Mouse (Mus musculus): ENCODE measurements around the gene Gm42420.
A peak's percentile ranks its signal among the peaks of the same experiment; 100 is the strongest.

The Gm42420 gene

GRCm38 (mm10) chr6:39585517-39585916 is at the start of gene Gm42420:
Gene Gm42420 (plus strand): TSS chr6:39585753.
- no peak for DNase-seq (ENCODE audit: low spot score in 2 of 2)

- DNase-seq (ENCODE audit: low spot score in 2 of 2), result no peak
Measured at GRCm38 (mm10) chr6:39536621-39537020, 48.9 kb upstream of the Gm42420 start.

DNA sequence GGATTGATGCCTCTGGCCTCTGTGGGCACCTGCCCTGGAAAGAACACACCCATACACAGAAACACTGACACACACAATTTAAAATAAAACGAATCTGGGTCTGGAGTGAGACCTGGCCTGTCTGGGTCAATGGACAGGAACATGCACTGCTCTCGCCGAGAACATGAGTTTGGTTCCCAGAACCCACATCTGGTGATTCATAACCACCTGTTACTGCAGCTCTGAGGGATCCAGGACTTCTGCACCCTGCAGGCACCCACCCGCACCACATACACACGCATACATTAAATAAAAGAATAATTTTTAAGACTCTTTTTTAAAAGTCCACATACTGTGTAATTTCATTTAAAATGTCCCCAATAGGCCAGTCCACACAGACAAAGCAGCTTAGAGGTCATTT is 48.3 kb upstream of the Gm42420 start:
- DNase-seq (ENCODE audit: low spot score in 2 of 2), result no peak

GRCm38 (mm10) chr6:39538227-39538626 is 47.3 kb upstream of the Gm42420 start:
- DNase-seq (ENCODE audit: low spot score in 2 of 2), result no peak

DNA sequence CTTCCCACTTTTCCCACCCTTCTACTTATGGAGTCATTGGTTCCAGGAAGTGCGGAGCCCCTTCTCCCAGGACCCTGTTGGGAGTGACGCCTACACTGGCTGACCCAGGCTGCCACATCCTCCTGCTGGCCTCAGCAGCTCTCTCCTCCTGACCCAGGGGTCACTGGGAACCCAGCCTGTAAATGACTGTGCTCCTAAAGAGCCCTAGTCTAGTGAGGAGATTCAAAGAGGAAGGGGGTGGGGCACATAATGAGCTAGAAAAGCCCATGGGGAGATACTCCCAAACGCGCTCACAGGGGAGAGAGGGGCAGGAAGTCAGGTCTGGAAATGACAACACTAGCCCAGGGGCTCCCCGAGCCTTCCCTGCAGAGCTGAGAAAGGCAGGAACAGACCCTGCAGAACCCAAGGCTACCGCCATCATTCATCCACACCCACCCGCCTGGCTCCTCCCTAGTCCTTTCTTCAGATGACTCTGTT is 45.8 kb upstream of the Gm42420 start:
- DNase-seq (ENCODE audit: low spot score in 2 of 2), result no peak

- no peak for DNase-seq (ENCODE audit: low spot score in 2 of 2)
Measured at GRCm38 (mm10) chr6:39540563-39540962, 45.0 kb upstream of the Gm42420 start.

DNA sequence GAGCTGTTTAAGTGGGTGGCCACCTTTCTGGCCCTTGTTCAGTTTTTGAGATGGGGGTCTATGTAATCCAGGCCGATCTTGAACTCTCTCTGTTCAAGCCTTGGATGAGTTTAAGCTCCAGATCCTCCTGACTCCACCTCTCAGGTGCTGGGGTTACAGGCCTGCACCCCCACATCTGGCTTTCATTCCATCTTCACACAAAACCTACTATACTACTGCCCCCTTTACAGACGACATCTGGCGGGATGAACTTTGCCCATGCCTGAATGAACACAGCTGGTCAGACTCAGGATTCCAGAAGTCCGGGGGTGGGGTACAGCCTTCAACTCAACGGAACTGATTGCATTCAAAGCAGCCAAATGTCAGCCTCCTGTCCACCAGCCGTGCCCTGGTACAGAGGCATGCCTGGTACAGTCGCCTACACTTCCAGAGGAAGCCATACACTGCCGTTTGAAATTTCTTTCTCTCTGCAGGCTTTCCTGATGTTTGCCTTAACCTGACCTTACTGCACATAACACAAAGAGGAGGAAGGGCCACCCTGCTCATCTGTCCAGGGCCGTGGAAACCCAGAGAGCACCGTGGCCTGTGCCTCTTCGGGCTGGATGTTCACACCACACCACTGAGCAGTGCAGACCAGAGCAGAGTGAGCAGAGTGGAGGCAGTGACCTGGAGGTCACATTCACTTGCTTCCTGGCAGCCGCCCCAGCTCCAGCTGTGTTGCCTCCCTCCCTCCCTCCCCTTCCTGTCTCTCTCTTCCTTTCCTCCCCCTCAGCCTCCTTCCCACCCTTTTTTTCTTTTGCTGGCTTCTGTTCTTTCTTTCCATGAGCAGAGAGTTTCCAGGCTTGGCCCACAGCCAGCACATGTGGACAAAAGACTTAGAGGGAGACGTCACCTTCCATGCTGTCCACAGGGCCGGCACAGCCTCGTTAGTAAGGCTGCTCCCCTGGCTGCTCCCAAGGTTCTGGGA is 42.6 kb upstream of the Gm42420 start:
- peak; percentile 72 to 87 for DNase-seq (ENCODE audit: low spot score in 2 of 2)

GRCm38 (mm10) chr6:39543769-39544420 is 41.7 kb upstream of the Gm42420 start:
- no peak for DNase-seq (ENCODE audit: low spot score in 2 of 2)

DNA sequence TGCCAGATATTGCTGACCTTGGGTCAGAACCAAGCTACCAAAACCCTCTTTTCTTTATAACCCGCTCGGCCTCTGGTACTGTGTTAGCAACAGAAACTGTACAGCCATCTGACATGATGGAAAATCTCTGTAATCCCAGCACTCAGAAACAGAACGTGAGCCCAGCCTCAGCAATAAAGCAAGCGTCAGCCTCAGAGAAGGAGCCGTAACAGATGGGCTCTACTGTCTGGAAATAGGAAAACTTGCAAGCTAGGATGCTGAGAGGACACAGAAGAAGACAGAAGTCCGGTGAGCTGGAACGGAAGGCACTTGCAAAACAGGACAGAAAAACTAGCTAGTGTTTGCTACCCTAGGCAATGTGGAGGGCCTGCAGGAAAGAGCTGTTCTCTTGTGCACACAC is 40.1 kb upstream of the Gm42420 start:
- no peak for DNase-seq (ENCODE audit: low spot score in 2 of 2)

DNA sequence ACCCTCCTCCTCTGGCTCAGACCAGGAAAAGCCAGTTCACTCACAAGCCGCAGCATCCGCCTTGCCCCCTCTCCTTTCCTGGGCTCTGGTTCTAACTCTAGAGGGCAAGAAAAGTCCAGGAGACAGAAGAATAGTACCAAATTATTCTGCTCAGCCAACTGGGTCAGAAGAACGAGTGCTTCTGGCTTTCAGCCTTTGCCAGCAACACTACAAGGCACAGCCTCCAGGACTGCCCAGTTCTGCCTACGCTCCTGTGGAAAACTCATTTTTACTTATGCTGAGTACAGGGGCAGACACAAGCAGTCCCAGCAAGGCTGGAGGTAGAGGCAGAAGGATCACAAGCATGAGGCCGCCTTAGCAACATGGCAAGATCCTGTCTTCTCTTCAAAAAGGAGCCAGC is 37.5 kb upstream of the Gm42420 start:
- DNase-seq (ENCODE audit: low spot score in 2 of 2), result no peak

DNA sequence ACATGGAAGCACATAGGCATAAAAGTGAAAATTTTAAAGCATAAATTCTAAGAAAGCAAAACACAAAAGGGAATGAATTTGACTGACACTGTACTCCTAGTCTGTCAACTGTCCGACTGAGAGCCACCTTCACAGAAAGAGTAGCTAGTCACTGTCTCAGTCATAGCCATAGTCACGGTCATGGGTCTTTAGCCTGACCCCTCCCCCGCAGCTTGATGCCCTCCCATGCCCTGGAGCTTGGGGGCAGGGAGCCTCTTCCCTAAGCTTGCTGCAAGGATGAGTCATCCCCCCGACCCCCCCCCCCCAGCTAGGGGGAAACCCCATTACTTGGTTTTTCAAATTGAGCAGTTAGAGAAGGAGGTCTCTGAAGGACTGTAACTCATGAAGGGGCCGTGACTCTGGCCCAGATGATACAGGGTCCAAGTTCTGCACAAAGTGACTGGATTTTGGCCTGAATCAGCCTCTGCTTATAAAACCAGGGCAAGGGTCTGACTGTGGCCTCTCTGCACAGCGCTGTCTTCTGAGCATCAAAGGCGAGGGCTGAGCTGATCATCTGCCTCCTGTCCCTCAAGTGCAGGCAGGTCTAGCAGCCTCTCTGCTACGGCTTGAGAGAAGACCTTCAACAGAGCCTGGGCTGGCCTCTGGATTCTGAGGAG is 33.4 kb upstream of the Gm42420 start:
- no peak for DNase-seq (ENCODE audit: low spot score in 2 of 2)

- DNase-seq (ENCODE audit: low spot score in 2 of 2), result no peak
Measured at GRCm38 (mm10) chr6:39554888-39555647, 30.5 kb upstream of the Gm42420 start.

- DNase-seq (ENCODE audit: low spot score in 2 of 2), result no peak
Measured at GRCm38 (mm10) chr6:39555648-39555945, 30.0 kb upstream of the Gm42420 start.

DNA sequence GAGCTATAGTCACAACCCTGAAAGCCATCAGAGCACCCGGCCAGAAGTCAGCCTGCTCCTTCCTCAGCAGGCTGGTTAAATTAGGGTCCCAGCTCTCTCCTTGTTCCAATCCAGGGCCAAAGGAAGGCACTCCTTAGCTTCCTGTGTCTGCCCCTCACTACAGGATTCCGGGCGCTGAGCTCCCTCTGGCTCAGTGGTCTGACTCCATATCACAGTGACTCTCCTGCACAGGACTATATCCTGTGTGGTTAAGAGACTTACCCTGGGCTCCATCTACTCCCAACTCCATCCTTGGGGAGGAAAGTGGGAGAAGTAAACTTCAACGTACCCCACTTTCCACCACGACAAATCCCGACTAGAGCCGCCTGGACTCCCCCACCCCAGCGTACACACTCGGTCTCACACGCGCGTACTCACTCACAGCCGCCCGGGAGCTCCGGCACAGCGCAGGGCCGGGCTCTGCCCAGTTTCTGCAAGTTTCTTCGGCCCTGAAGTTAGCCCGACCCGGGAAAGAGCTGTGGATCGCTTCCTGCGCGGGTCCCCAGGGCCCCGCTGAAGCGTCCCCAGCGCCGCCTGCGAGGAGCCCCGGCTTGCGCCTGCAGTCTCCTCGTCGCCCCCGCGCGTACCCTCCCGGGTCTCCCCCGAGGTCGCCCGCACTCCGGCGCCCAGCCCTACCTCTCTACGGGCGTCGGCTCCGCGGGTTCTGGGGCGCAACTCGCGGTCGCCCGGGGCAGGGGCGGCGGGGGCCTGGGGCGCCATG is 28.5 kb upstream of the Gm42420 start:
- DNase-seq (ENCODE audit: low spot score in 2 of 2), result peak in 1 of 2 experiments; percentile 50

DNA sequence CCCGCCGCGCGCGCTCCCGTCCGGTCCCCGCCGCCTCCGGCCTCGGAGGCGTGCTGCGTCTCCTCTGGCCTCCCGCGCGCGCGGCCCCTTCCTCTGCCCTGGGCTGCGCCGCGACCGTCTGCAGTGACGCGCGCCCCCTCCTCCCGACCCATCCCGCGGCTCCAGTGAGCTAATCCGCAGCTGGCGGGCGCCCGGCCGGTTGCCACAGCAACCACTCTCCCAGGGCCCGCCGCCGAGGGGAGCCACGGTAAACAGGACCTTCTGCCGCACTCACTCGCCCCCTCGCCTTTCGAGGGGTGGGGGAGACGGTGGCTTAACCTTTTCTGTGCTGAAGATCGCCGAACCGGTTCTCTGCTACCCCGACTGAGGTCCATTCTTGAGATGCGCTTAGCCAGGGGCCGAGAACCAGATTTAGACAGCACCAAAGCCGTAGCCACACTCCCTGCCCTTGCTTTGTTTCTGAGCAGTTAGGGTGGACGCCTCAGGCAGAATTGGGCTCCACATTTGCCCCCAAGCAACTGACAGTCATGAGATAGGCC is 27.8 kb upstream of the Gm42420 start, which contains the start of gene Dennd2a:
TSS of gene Dennd2a (minus strand) at position 145 of the 539 bp plus-strand sequence.
- DNase-seq (ENCODE audit: low spot score in 2 of 2), result peak; percentile 80 to 86

DNA sequence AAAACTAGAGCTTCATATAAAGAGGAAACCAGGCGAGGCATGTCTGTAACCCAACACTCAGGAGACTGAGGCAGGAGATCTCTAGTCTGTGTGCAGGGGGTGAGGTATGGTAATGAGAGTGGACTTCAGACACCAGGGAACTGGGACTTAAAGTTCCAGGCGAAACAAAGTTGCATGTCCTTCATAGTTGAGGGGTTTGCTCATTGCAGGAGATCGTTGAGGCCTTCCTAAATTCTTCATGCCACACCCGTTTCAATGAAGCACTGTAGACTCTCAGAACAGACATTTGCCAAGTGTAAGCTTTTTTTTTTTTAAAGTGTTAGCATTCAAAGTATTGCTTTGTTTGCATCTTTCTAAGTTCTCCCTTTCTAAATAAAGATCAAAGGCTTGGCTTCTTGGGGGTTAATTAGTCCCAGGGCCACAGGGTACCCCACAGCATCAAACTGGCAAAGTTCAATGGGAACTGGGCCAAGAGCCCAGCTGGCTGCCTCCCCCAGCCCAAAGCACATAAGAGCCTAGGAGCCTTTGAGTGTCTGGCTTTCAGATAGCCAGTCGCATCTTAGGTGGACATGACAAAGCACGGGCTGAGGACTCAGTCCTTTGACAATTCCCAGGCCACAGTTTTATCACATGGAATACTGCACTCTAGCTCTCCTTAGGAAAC is 26.1 kb upstream of the Gm42420 start:
- DNase-seq (ENCODE audit: low spot score in 2 of 2), result no peak

DNA sequence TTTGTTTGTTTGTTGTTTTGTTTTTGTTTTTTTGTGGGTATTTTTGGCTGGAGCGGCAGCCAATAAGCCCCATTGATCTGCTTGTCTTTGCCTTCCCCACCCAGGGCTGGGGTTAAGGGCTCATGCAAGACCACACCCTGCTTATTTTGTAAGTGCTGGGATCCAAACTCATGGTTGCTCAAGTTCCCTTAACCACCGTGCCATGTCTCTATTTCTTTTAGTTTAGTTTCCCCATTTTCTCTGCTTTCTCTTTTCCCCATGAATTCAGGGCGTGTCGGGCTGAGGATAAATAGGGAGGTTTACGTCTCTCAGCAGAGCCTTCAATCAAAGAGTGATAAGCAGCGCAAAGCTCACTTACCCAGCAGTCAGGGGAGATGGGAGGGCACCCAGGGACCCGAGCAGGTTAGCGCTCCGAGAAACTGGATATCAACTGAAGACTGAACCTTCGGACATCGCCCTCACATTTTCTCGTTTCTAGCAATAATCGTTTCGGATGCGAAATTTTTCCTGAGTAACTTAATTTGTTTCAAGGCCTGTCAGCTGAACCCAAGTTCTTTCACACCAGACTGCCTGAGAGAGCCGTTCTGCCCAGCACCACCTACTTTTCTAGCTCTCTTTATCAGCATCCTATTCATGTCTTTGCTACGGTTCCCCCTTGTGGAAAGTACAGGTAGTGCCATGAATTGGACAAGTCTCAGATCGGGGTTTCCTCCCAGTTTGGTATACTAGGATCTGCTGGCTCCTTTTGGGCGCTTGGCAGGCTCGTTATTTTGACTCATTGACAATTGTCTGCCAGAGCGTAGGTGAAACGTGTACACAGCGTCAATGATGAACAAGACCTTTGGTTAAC is 23.2 kb upstream of the Gm42420 start:
- peak; percentile 51 to 73 for DNase-seq (ENCODE audit: low spot score in 2 of 2)

GRCm38 (mm10) chr6:39567528-39567927 is 18.0 kb upstream of the Gm42420 start:
- DNase-seq (ENCODE audit: low spot score in 2 of 2), result no peak

GRCm38 (mm10) chr6:39570426-39570825 is 15.1 kb upstream of the Gm42420 start:
- DNase-seq (ENCODE audit: low spot score in 2 of 2), result no peak
